Mouse (Mus musculus): Measurements from ENCODE around the gene Mthfsl. TPM values are rescaled to one million over a fixed set of nuclear protein-coding genes. Genes with fewer than 3 reads are reported as not detected.

The Mthfsl gene
- 20.0 and 26.5 TPM in 2 replicates for polyA plus RNA-seq (2012; rRNA removed; ENCODE audit: low replicate concordance)

DNA sequence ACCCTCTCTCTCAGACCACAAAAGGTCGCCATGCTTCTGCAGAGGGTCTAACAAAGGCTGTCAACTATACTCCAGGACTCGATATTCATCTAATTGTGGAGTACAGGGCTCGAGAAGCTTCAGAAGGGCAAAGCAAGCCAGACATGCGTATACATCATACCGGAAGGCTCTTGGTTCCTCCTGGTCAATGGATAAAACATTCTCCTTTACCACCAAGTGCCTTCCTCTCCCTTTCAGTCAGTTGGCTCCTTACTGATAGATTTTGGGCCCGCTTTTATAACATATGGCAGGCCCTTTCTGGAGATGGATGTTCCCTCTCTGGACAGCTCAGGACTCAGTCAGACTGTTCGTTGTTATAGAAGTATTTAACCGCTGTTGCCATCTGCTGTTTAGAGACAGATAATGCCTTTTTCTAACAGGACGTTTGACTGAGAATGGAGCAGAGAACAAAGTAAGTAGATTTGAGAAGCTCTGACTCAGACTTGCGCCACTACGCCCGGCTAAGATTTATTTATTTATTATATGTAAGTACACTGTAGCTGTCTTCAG lies at the start of gene Mthfsl:
TSS of gene Mthfsl (minus strand) at position 308 of the 549 bp plus-strand sequence.

DNA sequence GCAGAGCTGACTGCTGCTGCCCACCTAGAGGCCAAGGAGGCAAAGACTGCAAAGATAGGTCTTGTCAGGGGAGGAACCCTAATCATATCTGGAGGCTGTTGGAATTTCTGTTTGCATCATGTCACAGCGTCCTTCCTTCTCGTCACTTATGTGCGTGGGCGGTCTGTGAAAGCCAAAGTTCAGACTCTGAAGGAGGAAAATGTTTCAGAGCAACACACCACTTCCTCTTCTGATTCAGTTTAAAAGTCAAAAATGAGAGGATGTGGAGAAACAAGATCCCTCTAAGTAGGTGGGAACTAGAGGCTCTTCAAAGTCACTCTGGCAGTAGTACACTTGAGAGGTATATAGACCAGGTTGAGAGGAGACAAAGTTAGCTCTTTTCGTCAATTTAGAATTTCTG lies 11.6 kb upstream of the Mthfsl start, which contains the start of gene Bcl2a1d:
TSS of gene Bcl2a1d (minus strand) at position 187 of the 400 bp plus-strand sequence.

Other genes with a start within 250 kb of the Mthfsl start
- 3.2 and 6.3 TPM in 2 replicates for gene Syncrip, start 237.7 kb downstream of the Mthfsl start, polyA plus RNA-seq (2012; rRNA removed; ENCODE audit: low replicate concordance)
- gene Zfp949, start 172.3 kb downstream of the Mthfsl start, polyA plus RNA-seq (2012; rRNA removed; ENCODE audit: low replicate concordance), result 5.8 and 8.0 TPM in 2 replicates
- 0.06 TPM in 1 of 2 replicates, not detected in the other for gene Trim43a, start 139.4 kb downstream of the Mthfsl start, polyA plus RNA-seq (2012; rRNA removed; ENCODE audit: low replicate concordance)
- gene Bcl2a1d, start 11.6 kb upstream of the Mthfsl start, polyA plus RNA-seq (2012; rRNA removed; ENCODE audit: low replicate concordance), result 0.97 and 3.3 TPM in 2 replicates
- gene Trim43c, start 118.9 kb upstream of the Mthfsl start, polyA plus RNA-seq (2012; rRNA removed; ENCODE audit: low replicate concordance), result not detected in 2 replicates
- 0.59 and 2.1 TPM in 2 replicates for gene Bcl2a1a, start 236.6 kb upstream of the Mthfsl start, polyA plus RNA-seq (2012; rRNA removed; ENCODE audit: low replicate concordance)

All from subcutaneous adipose tissue, adult 2 months (tissue).